Mouse (Mus musculus) stomach, postnatal 0 days (tissue): ENCODE measurements around the gene Klhl36.

ENCODE experiments used
- CTCF ChIP-seq: IDR thresholded peaks from 2 replicates; pipeline ENCODE4 v1.5.1; 2016; ENCODE audit warnings: antibody characterized with exemption, low read depth, mild to moderate bottlenecking, moderate library complexity
- EP300 ChIP-seq: optimal IDR thresholded peaks from 2 replicates; pipeline ENCODE3; 2016; ENCODE audit warnings: antibody characterized with exemption

DNA sequence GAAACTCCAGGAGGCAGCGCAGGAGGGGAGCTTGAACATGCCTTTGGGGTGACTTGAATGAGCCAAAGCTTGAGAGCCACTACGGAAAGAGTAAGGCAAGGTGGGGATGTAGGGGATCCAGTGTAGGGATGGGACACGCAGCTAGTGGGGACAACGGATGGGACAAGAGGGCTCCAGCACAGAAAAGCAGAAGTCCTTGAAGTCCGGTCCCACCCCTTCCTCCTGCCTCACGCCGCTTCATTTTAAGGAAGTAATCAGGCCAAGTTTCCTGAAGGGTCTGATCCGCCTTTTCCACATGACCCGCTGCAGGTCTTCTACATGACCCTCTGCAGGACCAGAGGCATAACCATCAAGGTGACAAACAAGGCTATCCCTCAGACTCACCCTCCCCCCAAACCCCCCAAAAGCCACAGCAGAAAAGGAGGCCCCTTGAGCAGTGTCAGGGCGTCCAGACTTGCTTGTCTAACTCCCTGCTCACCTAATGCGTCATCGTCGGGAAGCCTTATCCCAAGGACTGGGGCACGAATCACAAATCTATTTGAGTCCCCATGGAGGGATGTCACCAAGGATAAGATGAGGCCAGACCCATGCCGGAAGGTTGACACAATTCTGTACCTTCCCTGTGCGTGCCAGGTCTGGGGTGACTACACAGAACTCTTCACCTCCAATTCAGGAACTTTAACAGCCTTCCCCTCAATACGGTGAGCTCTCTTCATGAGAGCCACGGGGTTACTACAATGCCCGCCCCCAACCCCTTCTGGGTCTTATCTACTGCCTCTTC lies 35.9 kb upstream of the Klhl36 start:
- TF ChIP-seq CTCF (no peak), EP300 (no peak)
